Mouse (Mus musculus) midbrain, embryonic 10.5 days (tissue): ENCODE measurements around the gene Ubqln4. TPM values are rescaled to one million over a fixed set of nuclear protein-coding genes. Genes with fewer than 3 reads are reported as not detected.

Source experiments
- DNase-seq: peaks from one replicate; pipeline ENCODE4 v3.0.0-alpha.2; 2017; ENCODE audit warnings: low spot score
- H3K27ac ChIP-seq: fragments of 300-500 bp; sonication (generic); replicated peaks from 2 replicates; pipeline ENCODE4 v1.5.1; 2016; ENCODE audit warnings: mild to moderate bottlenecking
- H3K27me3 ChIP-seq: fragments of 300-500 bp; sonication (generic); 2 replicates; pipeline ENCODE4 v1.6.1; 2016; ENCODE audit warnings: low read depth, mild to moderate bottlenecking; ENCODE audit not compliant: poor library complexity, severe bottlenecking
- H3K36me3 ChIP-seq: fragments of 300-500 bp; sonication (generic); 2 replicates; pipeline ENCODE4 v1.6.1; 2016; ENCODE audit warnings: mild to moderate bottlenecking, moderate library complexity
- H3K4me1 ChIP-seq: fragments of 300-500 bp; sonication (generic); 2 replicates; pipeline ENCODE4 v1.6.1; 2016
- H3K4me3 ChIP-seq: fragments of 300-500 bp; sonication (generic); 2 replicates; pipeline ENCODE4 v1.5.1; 2016; ENCODE audit warnings: mild to moderate bottlenecking, moderate library complexity
- H3K9me3 ChIP-seq: fragments of 300-500 bp; sonication (generic); replicated peaks from 2 replicates; pipeline ENCODE4 v1.6.1; 2016; ENCODE audit warnings: mild to moderate bottlenecking
- WGBS: fragments of 180-500 bp; shearing (Covaris S2); methylation state at CpG from one replicate; pipeline ENCODE4 v1.1.7; 2016; 5-methylcytosine and 5-hydroxymethylcytosine counted together
- microRNA counts: library from miRNA; unstranded; fragments of <30 nt; microRNA quantifications from one replicate; lab custom pipeline; 2017
- microRNA-seq: library from miRNA; unstranded; fragments of <30 nt; microRNA quantifications from one replicate; pipeline ENCODE4, GENCODE M21; 2017
- polyA plus RNA-seq: library from polyadenylated mRNA; unstranded; fragments of >200 nt; fragmentation: Nextera tagmentation; extraction: Ambion mirVana; gene quantifications from 2 replicates; pipeline ENCODE4 v1.2.1, GENCODE M21; 2016

The Ubqln4 gene
- polyA plus RNA-seq, 1 experiment from 2014 or later: 71.1 TPM

DNA sequence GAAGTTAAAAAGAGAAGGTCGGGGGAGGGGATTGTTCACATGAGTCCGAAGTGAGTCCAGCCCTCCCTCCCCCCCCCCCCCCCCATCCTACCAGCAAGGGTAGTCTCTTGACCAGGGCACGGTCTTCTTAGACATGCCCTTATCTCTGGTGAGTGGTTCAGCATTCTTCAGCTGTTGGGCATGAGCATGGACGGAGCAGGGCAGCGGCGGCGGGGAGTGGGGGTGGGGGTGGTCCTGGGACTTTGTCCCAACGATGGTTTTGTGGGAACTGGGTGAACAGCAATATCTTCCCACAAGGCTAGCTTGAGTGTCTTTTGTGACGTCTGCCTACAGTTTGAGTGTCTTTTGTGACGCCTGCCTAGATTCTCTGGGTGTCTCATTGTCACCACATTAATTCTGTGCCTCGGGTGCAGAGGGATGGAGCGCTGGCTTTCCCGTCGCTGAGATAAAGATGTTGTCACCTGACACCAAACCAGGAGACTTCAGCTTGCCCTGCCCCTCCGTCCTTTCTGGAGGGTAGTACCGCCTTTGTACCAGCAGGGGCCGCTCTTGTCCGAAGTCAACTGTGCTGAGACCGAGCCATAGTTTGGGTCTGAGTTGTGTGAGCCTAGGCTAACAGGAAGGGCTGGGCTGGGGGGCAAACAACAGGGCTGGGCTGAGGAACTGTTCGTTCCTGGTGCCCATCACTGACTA lies 53.7 kb downstream of the Ubqln4 start:
- under 1% methylated on average over 20 of the region's 20 CpGs for WGBS
- peaks cover 25% of the 10 kb centered on the region for H3K4me1 ChIP-seq
- H3K36me3 ChIP-seq: no peaks in the 10 kb centered on the region
- peak overlapping the region; percentile 71 for H3K27ac ChIP-seq
- DNase-seq: peak; percentile 94
- peak overlapping the region; percentile 47 for H3K4me3 ChIP-seq
- H3K27me3 ChIP-seq: peaks cover 12% of the 10 kb centered on the region
- no peaks in the 10 kb centered on the region for H3K9me3 ChIP-seq

DNA sequence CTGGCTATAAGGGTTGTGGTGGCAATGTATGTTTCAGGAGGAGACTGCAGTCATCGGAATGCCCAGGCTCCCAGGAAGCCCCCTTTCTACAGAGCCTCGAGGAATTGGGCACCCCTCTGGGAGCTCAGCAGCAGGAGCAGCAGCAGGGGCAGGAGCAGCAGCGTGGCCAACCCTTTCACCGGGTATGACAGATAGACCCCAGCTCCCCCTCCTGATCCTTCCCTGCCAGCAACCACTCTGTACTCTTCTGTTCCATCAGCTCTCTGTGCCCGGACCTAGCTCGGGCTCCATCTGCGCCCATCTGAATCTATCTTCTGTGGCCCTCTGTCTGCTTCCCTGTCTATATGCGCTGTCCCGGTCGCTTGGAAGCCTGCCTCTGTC lies 54.2 kb downstream of the Ubqln4 start:
- H3K27ac ChIP-seq: peak overlapping the region; percentile 60
- WGBS: 16% methylated on average over 10 of the region's 10 CpGs

DNA sequence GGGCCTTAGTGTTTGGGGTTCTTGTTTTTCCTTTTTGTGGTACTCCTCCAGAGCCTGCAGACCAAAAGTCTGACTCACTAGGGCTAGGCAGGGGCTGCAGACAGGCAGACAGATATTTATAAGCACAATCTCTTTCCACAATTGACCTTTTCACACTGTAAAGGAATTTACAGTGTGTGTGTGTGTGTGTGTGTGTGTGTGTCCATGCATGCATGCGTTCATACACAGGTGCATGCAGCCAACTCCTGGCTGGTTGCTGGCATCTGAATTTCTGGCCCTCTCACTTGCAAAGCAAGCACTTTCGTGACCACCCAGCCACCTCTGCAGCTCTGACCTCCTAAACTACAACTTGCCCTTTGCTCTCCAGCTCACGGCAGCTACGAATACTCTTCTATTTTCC lies 55.5 kb downstream of the Ubqln4 start:
- Histone ChIP-seq H3K9me3 (no peaks in the 10 kb centered on the region), H3K36me3 (no peaks in the 10 kb centered on the region), H3K4me1 (peaks cover 20% of the 10 kb centered on the region), H3K27ac (no peak overlapping the region), H3K4me3 (no peak overlapping the region), H3K27me3 (peaks cover 12% of the 10 kb centered on the region)
- DNase-seq: no peak
- whole genome bisulfite sequencing: 77% methylated on average over 4 of the region's 4 CpGs

More for the DNA sequence above, 54.2 kb downstream of the Ubqln4 start:
- Histone ChIP-seq H3K27me3 (peaks cover 12% of the 10 kb centered on the region), H3K36me3 (no peaks in the 10 kb centered on the region), H3K4me1 (peaks cover 25% of the 10 kb centered on the region), H3K4me3 (peak overlapping the region; percentile 47), H3K9me3 (no peaks in the 10 kb centered on the region)
- DNase-seq: no peak

DNA sequence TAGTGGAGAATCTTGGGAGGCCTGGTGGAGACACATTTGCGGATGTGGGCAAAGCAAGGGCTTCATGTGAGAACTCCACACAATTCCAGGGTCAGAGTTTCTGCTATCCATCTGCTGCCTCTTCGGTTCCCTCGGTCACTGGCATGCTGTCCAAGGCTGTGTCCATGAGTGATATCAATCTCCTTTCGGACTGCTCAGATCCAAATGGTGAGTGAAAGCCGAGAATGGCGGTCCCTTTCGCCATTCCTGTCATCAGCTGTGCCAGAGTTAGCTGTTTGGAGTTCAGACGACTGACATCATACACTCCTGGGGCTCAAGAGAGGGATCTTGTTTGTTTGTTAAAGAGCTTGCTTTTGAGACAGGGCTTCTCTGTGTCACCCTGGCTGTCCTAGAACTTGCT lies 60.9 kb downstream of the Ubqln4 start:
- H3K4me1 ChIP-seq: peaks cover 23% of the 10 kb centered on the region
- no peaks in the 10 kb centered on the region for H3K36me3 ChIP-seq
- DNase-seq: no peak
- no peak overlapping the region for H3K27ac ChIP-seq
- peaks cover 23% of the 10 kb centered on the region; the same call in 1 of the 2 replicates for H3K27me3 ChIP-seq
- H3K9me3 ChIP-seq: no peaks in the 10 kb centered on the region
- WGBS: 77% methylated on average over 8 of the region's 8 CpGs
- H3K4me3 ChIP-seq: no peak overlapping the region

DNA sequence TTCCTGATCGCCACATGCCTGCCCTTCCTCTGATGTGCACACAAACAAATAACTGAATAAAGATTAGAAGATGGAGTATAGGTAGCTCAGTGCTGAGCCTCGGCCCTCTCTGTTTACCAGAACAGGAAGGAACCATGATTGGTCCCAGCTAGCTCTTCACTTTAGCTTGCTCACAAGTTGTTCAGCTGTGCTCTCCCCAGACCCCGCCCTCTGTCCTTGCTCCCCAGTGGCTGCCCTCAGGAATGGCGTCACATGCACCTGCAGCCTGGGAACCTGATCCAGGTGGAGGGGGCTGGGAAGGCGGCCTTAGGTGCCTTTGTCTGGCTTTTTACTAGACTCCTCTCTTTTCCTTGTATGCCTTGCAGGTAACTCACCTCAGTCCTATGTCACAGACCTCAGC lies 61.6 kb downstream of the Ubqln4 start:
- peaks cover 23% of the 10 kb centered on the region; the same call in 1 of the 2 replicates for H3K27me3 ChIP-seq
- 0 out of 2 replicates have a peak overlapping the region, but pooled peaks have one; percentile 17 for H3K27ac ChIP-seq
- H3K4me3 ChIP-seq: no peak overlapping the region
- H3K36me3 ChIP-seq: no peaks in the 10 kb centered on the region
- H3K4me1 ChIP-seq: peaks cover 30% of the 10 kb centered on the region
- WGBS: 67% methylated on average over 5 of the region's 5 CpGs
- no peaks in the 10 kb centered on the region for H3K9me3 ChIP-seq
- no peak for DNase-seq

DNA sequence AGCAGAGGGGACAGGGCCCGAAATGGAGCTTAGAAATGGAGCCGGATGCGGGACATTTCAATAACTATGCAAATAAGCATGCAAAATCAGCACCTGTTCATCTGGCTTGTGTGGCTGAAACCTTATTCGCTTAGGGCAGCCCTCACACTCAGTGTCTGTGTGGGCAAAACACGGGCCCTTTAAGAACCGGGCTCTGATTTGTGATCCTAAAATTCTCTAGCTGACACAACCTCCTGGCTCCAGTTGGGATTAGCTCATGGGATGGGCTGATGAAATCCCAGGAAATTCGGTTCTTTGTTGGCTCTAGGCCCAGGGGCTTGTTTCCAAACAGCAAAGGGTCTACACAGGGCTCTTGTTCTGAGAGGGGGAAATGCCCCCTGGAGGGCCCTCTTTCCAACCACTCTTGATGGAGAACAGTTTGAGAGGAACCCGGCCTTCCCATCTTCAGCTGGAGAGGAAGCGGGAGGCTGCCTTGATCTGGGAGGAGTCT lies 62.4 kb downstream of the Ubqln4 start:
- DNase-seq: no peak
- Histone ChIP-seq H3K9me3 (no peaks in the 10 kb centered on the region), H3K36me3 (no peaks in the 10 kb centered on the region), H3K27ac (no peak overlapping the region), H3K27me3 (peaks cover 28% of the 10 kb centered on the region; the same call in 1 of the 2 replicates), H3K4me1 (peaks cover 39% of the 10 kb centered on the region), H3K4me3 (no peak overlapping the region)
- 60% methylated on average over 9 of the region's 9 CpGs for WGBS

DNA sequence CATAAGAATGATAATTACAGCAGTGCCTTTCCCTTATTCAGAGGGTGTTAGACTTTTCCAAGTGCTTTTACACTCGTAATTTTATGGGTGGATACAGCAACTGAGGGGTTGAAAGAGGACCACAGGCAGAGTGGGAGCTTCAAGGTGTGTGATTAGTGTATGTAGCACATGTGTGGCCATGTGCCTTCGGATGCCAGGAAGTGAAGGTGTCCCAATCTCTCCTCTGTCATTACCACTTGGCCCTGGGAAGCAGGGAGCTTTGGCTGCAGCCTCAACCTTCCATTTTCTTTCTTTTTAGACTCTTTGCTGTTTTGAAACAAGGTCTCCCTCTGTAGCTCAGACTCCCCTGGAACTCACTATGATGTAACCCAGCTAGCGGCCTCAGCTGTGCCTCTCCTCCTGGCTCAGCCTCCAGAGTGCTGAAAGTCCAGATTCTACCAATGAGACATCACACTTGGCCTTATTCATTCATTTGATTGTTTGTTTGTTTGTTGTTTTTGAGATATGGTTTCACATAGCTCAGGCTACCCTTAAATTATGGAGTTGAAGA lies 63.5 kb downstream of the Ubqln4 start:
- no peak overlapping the region for H3K4me3 ChIP-seq
- H3K27me3 ChIP-seq: peaks cover 28% of the 10 kb centered on the region; the same call in 1 of the 2 replicates
- no peak for DNase-seq
- H3K9me3 ChIP-seq: no peaks in the 10 kb centered on the region
- H3K27ac ChIP-seq: no peak overlapping the region; the same call in 1 of the 2 replicates
- H3K4me1 ChIP-seq: peaks cover 40% of the 10 kb centered on the region
- H3K36me3 ChIP-seq: no peaks in the 10 kb centered on the region
- 86% methylated on average over 3 of the region's 3 CpGs for WGBS

DNA sequence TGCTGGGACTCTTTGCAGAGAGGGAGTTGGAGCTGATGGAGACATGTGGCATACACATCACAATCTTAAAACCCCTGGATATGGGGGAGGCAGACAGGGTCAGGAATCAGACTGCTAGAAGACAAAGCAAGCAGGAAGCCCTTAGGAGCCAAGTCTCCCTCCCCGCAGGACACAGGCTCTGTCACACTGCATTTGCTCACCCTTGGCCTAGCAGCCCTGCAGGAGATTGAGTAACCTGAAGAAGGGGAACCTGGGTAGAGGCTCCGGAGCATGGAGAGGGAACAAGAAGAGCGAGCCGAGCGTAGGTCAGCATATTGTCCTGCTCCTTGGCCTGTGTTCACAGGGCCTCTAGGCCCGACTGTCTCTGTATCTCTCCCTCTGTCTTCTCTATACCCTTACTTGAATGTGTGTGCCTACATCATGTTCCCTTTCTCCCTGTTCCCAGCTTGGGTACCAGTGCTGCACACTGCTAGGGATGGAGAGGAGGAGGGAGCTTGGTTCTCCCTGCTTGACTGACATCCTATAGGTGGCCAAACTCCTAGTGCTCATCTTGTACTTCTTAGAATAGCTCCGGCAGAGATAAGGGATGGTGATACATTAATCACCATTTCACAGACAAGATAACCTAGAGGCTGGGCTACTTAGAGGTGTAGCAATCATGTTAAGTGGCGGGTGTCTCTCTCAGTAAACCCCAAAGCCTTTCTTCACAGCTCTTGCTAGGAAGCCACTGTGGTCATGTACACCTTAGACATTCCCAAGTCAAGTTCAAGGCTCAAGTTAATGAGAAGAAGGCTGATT lies 64.7 kb downstream of the Ubqln4 start:
- H3K27me3 ChIP-seq: peaks cover 28% of the 10 kb centered on the region; the same call in 1 of the 2 replicates
- H3K4me3 ChIP-seq: no peak overlapping the region
- H3K27ac ChIP-seq: 0 out of 2 replicates have a peak overlapping the region, but pooled peaks have one; percentile 33
- peaks cover 51% of the 10 kb centered on the region for H3K4me1 ChIP-seq
- DNase-seq: no peak
- WGBS: 77% methylated on average over 8 of the region's 8 CpGs
- H3K9me3 ChIP-seq: no peaks in the 10 kb centered on the region
- H3K36me3 ChIP-seq: no peaks in the 10 kb centered on the region

MicroRNAs within 50 kb of the gene (microRNA counts, 519-probe panel; counts per million panel counts)
- not detected for microRNA mmu-miR-1905 (lab: Ali Mortazavi, UCI)

Small RNAs within 50 kb of the gene (microRNA-seq; reads per million reads assigned to microRNA genes)
- not detected for gene Mir1905

Other genes with a start within 250 kb of the Ubqln4 start
- gene Glmp, start 228.7 kb upstream of the Ubqln4 start, polyA plus RNA-seq: 136 and 142 TPM in 2 replicates
- gene Tmem79, start 217.6 kb upstream of the Ubqln4 start, polyA plus RNA-seq: 1.8 and 2.3 TPM in 2 replicates
- gene Smg5, start 217.5 kb upstream of the Ubqln4 start, polyA plus RNA-seq: 84.5 and 89.8 TPM in 2 replicates
- 0.65 TPM in 2 replicates for gene Paqr6, start 189.2 kb upstream of the Ubqln4 start, polyA plus RNA-seq
- gene Bglap3, start 181.0 kb upstream of the Ubqln4 start, polyA plus RNA-seq: 0.27 TPM in 2 replicates
- gene Bglap2, start 175.1 kb upstream of the Ubqln4 start, polyA plus RNA-seq: not detected in 2 replicates
- gene Bglap, start 169.3 kb upstream of the Ubqln4 start, polyA plus RNA-seq: not detected in 2 replicates
- gene Pmf1, start 143.4 kb upstream of the Ubqln4 start, polyA plus RNA-seq: 162 and 174 TPM in 2 replicates
- gene Slc25a44, start 128.6 kb upstream of the Ubqln4 start, polyA plus RNA-seq: 18.7 and 20.0 TPM in 2 replicates
- 4.9 and 10.5 TPM in 2 replicates for gene Sema4a, start 92.6 kb upstream of the Ubqln4 start, polyA plus RNA-seq
- 13.5 and 18.3 TPM in 2 replicates for gene Lmna, start 43.8 kb upstream of the Ubqln4 start, polyA plus RNA-seq
- 27.7 and 33.8 TPM in 2 replicates for gene Mex3a, start 21.4 kb upstream of the Ubqln4 start, polyA plus RNA-seq
- gene Rab25, start 5.5 kb upstream of the Ubqln4 start, polyA plus RNA-seq: 0.49 and 0.79 TPM in 2 replicates
- gene Lamtor2, start 684 bp upstream of the Ubqln4 start, polyA plus RNA-seq: 175 and 192 TPM in 2 replicates
- gene Ssr2, start 22.1 kb downstream of the Ubqln4 start, polyA plus RNA-seq: 201 and 207 TPM in 2 replicates
- gene Arhgef2, start 52.2 kb downstream of the Ubqln4 start, polyA plus RNA-seq: 82.2 and 106 TPM in 2 replicates
- not detected in 2 replicates for gene Rxfp4, start 99.4 kb downstream of the Ubqln4 start, polyA plus RNA-seq
- 95.5 and 102 TPM in 2 replicates for gene Khdc4, start 132.0 kb downstream of the Ubqln4 start, polyA plus RNA-seq
- 38.9 and 43.8 TPM in 2 replicates for gene Rit1, start 163.1 kb downstream of the Ubqln4 start, polyA plus RNA-seq
- 129 and 187 TPM in 2 replicates for gene Syt11, start 221.4 kb downstream of the Ubqln4 start, polyA plus RNA-seq